Mouse (Mus musculus) right cerebral cortex, postnatal 36 days (tissue): ENCODE results near the gene Dlg5.
A peak's percentile ranks its signal among the peaks of the same experiment; 100 is the strongest.

ENCODE experiments used
- DNase-seq, 2 experiments: peaks; one replicate each; pipeline ENCODE4 v3.0.0; 2022; ENCODE audit warnings: low spot score in 2 of 2, mixed read lengths in 1 of 2

Dlg5 gene

DNA sequence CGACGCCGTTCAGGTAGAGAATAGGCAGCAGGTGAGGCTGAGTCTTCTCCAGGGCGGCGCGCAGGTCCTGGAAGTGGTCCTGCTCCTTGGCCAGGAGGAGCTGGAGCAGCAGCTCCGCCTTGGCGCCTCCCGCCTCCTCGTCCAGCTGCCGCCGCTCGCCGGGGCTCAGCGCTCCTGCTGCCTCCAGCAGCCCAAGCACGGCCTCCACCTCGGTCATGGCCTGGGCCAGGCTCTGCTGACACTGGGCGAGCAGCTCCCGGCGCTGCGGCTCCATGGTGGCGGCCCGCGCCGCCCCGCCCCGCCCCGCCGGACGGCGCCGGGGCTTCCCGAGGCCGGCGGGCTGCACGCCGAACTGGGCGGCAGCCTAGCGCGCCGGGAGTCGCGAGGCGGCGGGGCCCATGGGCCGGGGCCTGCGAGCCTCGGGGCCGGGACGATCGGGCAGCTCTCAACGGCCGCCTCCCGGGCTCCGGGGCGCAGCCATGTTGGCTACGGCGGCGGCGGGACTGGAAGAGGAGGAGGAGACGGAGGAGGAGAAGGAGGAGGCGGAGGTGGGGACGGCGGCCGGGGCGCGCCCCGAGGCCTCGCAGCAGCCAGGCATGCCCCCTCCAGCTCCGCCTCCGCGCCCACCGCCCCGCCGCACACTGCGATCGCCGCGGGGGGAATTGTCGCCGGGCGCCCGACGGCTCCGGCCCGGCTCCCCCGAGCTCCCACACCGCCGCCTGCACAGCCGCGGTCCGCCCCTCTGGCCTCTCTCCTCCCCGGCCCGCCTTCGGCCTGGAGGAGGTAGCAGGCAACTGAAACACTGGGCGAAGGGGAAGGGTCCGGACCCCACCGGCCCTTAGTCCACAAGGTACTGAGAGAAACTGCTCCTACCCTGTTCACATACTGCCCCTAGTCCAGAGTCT, at the start of gene Dlg5:
TSS of gene Dlg5 (minus strand) at position 744 of the 905 bp plus-strand sequence.
- DNase-seq, result peak; percentile 24 to 38

DNA sequence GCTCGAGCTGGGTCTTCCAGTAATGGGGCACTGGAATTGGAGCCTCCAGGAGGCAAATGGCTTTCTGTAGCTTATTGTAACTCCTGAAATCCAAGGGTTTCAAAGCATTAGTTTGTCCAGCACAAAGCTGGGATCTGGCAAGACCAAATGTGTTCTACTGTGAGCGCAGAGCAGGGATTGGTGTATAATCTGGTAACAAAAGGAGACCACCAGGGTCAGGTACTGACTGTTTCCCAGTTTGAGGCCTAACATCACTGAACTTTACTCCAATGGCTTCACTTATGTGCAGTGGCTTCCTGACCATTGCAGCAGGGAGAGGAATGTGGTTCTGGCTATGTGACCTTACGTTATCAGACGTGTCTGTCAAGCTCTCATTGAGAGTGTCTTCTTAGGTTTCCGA, 47.9 kb upstream of the Dlg5 start:
- DNase-seq, result no peak

DNA sequence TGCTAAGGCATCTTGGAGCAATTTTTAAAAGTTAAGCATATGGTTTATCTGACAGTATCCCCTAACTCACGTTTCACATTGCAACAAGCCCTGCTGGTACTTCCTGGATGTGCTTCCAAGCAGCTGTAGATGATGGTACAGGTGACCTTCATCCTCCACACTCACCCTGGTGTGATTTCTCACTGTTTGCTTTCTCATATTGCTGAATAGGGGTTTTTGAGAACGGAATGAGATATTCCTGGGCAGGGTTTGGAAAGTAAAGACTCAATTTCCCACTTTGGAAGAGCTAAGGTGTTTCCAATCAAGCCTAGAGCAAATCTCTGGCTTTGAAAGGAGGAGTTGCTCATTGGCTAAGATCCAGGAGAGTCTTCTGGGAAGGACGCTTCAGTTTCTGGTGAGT, 47.2 kb upstream of the Dlg5 start, which contains the start of gene E330034G19Rik:
TSS of gene E330034G19Rik (plus strand) at position 301 of the 400 bp plus-strand sequence.
- no peak for DNase-seq

DNA sequence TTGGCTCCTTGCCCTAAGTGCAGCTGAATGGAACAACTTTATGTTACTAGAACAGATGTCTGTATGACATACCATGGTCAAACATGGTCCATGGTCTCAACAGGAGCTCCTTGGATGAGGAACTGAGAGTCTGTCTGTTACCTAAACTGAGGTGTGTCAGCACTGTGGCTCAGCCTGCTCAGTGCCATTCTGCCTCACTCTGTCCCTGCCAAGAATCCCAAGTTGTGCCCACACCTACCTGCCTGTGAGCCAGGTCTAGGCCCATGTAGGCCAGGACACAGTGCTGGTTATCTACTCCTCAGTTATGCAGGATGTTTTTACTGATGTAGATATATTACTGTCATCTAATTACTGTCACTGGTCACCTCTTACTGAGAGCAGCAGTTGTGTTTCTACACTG, 45.0 kb upstream of the Dlg5 start:
- DNase-seq, result no peak

DNA sequence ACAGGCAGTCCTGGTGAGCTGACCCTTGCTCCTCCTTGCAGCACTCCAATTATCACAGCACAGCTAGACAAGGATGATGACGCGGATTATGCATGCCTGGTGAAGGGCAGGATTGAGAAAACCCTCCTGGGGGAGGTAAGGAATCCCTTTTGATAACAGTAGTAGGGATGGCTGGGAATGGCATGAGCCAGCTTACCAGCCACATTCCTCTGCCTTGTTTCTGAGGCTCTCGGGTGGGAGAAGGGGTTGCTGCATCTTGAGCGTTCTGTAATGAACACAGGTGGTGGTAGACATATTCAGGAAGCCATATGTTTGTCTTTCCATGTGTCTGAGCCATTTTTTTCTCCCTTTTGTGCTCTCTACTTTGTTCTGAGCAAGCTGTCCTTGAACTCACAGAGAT, 40.4 kb upstream of the Dlg5 start:
- no peak for DNase-seq

DNA sequence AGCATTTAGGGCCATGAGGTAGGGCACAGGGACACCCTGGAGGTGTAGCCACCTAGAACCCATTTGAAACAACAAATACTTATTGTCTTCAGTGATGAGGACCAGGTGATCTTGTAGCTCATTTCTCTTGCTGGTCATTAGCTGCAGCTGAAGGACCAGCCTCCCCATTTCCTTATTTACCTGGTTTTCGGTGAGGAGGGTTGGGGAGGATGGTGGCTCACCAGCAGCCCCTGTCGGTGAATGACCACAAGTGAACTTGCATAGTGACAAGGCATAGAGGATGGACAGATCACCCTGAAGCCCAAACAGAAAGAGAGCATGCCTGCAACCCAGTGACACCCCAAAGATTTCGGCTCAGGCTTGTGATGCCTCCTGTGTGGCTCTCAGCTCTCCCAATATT, 36.6 kb upstream of the Dlg5 start:
- no peak for DNase-seq

DNA sequence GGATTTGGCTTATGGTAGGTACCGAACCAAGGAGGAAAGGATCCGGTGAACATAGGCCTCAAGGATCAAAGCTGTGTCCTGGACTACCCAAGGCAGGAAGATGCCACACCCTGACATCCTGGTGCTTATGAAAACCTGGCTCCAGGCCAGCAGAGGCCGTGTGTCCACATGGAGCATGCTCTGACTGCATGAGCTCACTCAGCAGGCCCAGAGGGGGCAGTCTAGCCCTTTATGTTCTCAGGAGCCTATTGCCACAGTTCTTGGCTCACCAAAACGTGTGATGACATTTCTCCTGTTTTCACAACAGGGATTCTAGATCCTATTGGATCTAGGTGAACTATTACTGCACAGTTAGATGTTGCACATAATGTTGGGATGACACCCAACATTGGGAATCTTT, 35.6 kb upstream of the Dlg5 start:
- no peak for DNase-seq

DNA sequence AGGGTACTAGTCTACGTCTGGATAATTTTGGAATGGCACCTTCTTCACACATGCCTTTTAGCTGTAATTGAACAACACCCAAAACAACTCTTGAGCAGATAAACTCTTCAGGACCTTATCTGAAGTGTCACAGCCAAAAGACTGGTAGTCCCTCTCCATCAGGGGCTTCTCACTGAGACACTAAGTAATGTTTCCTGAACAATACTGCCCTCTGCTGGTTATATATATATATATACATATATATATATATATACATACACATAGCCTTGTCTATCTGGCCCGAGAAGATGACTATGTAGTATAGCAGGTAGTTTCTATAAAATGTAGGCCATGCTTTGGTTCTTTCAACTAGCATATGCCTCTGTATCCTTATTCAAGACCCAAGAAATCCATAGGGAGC, 29.8 kb upstream of the Dlg5 start:
- DNase-seq, result no peak

DNA sequence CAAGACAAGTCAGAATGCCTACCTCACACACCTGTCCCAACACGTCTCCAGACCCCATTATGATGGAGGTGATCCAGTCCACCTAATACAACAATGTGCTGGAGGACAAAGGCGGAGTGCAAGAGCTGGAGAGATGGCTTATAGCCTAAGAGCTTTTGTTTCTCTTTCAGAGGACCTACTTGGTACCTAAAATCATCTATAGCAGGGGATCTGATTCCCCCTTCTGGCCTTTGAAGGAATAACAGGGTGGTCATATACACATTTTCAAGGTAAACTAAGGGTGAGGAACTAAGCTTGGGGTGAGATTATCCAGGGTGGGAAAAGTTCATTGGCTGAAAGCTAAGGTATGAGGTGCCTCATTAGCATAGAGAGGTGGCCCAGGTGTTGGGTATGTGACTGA, 27.9 kb upstream of the Dlg5 start:
- no peak for DNase-seq

DNA sequence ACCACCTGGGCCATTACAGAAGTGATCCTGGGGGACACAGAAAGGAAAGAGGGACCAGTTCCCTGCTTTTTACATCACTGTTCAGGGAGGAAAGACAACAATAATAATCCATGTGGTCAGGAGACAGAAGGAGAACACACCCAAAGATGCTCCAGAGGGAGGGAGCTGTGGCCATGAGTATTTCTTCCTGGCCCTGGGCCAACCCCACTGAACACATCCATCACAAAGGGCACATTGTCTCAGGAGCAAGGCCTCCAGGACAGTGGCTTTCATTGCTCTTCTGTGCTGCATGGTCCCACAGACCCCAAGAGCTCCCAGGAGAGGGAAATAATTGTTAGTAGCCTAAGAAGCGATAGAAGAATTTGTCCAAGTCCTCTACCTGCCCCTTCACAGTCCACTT, 23.9 kb upstream of the Dlg5 start:
- DNase-seq, result no peak

DNA sequence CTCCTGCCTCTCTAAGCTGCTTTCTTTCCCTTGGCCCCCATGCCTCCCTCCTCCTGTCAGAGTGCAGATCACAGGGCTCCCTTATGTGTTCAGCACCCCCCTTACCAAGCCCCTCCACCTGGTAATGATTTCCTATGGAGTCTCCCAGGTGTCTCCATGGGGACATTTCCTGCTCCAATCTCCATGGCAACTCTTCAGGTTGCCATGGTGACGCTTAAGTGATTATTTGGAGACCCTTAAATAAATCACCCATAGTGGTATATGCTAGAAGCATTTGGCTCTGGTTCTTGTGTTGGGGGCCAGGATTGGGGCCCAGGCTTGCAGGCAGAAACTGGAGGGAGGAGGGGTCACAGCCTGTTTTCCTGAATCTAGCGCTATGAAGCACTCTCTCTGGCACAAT, 17.2 kb upstream of the Dlg5 start:
- no peak for DNase-seq

DNA sequence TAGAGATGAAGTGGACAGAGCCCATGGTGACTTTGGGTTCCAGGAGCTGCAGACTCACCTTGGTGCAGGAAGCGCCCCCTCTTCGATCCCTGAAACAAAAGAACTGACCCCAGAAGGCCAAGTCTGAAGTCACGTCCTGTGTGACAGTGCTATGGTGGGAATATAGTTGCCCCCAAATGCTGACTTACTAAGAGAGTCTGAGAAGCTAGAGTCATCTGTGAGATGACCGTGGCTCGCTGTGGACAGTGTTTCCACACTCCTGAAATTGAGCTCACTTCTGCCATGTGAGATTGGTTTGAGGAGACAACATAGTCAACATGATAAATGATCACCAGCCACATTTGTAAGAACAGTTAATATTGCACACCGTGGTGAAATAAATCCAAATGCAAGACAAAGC, 16.7 kb upstream of the Dlg5 start:
- no peak for DNase-seq

DNA sequence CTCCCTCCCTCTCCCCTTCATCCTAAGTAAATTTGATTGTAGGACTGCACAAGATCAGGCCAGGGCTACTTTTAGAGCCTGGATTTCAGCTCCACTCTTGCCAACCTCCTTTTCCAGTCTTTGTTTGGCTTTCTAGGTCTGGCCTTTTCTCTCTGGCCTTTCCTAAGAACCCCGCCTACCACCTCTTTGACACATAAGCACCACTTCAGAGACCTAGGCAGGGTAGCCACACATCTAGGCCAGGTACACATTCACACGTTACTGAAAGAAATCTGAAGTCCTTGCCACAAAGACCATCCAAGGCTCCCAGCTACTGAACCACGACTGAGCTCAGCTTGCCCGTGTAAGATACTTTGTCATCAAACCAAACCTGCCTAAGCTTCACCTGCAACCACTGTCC, 14.7 kb upstream of the Dlg5 start:
- no peak for DNase-seq

DNA sequence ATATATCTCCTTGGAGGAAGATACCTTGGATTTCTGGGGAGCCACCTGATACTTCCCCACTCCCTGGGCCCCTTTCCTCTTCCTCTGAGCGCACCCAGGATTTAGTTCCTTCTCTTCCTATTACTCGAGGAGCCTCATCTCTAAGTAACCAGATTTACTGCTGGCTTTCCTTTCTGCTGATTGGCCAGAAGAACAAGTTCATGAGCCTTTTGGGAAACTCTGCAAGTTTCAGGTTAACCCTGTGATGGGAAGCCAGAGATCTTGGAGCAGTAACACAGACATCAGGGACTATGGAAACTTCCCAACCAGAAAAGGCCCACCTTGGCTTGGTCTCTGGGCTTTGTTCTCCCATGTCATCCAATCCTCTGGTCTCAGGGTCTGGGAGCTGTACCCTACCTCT, 10.2 kb upstream of the Dlg5 start:
- no peak for DNase-seq

DNA sequence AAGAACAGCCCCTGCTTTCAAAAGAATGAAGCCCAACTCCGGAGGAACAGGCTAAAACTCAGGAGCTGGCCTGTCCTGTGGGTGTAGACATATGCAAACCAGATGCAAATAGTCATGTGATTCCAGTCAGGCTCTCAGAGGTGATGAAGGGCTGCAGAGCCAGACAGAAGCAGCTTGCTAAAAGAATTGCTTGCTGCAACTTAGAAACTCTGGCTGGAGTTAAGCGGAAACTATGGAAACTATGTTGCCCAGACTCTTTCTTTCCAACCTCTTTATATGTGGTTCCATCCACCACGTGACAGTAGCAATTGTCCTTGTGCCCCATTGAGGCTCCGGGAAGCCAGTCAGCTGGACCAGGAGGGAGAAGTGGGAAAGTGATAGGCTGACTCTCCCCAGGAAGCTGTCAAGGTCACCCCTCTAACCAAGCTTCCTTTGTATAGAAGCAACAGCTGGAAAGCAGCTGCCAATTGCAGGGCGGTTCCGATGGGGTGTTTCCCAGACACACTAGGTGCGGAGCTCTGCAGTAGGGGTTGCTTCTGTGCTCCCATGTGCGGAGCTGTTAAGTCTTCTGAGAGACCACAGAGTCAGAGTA, 8.0 kb upstream of the Dlg5 start:
- DNase-seq, result no peak

DNA sequence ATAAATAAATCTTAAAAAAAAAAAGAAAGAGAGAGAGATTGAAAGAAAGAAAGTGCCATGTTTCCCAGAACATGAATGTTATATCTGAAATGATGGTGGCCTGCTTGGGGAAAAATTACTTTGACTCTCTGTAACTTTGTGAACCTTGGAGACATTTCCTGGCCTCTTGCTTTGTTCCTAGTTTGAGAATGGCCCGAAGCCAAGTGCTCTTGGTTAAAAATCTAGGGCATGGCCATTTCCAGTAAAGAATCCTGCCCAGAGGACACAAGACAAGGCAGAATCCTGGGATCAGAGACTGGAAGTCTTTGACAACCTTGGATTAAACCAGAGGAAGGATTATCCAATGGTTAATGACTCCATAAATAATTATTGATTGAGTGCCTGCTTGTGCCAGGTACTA, 5.6 kb upstream of the Dlg5 start:
- no peak for DNase-seq

DNA sequence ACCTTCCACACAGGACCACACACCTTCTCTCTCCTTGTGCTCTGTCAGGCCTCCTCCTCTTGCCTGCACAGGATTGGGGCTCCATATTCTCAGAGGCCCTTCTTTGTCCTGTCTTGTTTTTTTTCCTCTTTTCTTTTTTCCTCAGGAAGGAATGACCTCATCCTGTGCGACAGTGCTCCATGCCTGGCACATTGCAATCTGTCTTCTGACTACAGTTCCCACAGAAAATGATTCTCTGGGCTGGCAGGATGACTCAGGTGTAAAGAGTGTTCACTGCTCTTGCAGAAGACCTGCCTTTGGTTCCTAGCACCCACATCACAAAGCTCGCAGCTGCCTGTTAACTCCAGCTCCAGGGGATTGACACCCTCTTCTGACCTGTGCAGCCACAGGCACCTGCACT, 4.2 kb upstream of the Dlg5 start:
- no peak for DNase-seq

DNA sequence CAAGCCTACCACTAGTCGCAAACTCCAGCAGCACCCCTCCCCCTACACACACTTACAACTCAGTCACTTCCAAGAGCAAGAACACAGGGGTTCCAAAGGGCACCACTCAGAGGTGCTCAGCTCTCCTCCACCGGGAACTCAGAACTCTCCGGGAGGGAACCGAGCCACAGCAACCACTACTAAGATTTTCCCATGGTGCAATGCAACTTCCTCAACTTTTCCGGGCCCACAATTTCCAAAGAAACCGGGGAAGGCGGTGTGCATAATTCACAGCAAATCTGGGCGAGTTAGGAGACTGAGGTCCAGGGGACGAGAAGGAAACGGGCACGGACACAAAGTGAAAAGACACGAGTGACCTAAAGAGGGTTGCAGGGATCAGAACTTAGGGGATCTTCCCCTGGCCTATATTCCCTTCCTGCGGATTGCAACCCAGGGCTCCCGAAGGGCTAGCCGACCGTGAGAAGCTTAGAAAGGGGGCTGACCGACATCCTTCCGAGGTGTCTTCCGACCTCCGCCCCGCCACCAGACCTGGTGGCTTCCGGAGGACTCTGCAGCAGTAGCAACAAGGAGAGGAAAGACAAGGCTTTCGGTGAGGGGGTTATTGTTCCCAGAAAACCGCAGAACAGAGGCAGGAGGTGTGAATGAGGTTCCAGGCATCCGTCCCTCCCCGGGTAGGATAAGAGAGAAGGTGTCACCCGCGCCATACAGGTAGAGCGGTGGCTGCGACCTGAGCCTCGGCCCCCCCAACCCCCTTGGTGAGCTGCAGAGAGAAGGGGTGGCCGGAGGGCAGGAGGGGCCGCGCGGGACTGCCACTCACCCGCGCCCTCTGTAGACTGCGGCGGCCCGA, 1.2 kb downstream of the Dlg5 start:
- no peak for DNase-seq

DNA sequence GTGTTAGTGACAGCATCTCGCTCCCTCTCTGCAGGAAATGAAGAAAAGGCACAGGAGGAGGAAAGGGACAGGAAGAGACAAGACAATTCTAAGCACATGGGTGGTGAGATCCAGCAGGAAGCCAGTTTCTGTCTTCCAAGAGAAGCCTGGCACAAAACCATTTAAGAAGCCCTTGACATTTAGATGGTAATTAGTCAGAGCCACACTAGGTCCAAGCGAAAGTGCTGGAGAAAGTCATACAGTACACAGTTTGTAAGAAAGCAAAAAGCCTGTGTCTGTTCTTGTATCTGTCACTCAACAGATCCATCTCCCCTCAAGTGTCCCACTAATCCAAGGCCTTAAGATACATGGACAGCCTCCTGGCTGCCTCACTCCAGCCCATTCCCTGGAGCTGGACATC, 3.7 kb downstream of the Dlg5 start:
- no peak for DNase-seq

DNA sequence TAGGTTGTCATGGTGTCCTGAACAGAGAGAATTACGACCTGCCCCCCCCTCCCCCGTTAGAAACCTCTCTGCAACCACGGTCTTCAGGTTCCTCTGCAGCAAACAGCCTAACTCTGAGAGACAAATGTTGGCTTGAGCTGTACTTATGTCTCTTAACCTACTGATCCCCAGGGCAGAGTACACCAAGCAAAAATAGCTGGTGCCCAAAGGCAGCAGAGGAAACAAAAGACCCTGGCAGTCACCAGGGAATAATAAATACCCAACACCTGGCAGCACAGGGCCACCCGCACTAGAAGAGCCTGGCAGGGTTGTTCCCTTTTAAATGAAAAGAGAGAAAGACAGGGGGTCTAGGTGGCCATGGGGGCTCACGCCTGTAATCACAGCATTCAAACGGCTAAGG, 4.9 kb downstream of the Dlg5 start:
- no peak for DNase-seq

DNA sequence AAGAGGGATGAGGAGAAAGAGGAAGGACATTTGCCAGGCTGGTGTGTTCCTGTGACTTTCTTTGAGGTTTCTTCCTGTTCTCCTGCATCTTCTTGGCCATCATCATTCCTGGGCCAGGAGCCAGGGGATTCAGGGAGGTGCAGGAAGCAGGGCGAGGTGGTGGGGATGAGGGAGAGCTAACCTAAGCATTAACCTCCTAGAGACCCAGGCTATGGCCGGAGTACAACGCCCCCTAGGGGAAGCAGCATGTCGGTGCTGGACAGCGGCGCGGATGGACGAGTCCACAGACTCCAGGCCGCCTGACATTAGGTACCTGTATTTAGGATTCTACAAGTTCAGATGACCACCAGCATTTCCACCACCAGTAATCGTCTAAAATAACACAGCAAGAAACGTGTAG, 6.1 kb downstream of the Dlg5 start:
- no peak for DNase-seq

DNA sequence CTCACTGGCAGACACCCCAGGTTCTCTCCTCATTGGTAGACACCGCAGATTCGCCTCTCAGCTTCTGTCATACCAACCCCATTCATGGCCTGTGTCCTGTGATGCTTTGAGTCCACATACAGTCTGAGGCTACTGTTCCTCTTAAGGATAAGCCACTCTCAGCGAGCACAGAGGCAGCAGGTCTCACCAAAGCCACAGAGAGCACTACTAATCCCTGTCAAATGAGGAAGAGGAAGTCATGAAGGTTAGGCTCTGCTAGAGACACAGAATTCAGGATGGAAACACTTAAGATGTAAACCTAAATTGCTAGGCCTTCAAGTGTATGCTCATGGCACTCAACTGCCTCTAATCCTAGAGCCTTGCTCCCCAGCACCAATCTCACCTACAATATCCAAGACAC, 9.8 kb downstream of the Dlg5 start:
- DNase-seq, result no peak

DNA sequence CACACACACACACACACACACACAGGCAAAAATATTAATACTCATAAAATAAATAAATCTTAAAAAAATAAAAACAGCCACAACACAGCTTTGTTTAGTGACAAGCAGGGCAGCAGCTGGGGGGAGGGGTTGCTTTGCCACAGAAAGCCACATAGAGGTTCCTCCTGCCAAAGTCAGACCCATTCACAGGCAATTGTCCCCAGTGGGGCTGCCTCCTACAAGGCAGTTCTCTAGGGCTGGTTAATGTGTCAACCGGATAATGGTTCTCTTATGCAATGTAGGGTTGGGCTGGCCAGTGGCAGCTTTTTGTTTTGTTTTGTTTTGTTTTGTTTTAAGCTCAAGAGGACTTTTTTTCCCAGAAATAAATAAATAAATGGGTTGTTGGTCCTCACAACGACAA, 11.3 kb downstream of the Dlg5 start:
- no peak for DNase-seq
